Mouse (Mus musculus) liver, embryonic 13.5 days (tissue): ENCODE data around the gene Asic4. TPM values are rescaled to one million over a fixed set of nuclear protein-coding genes. Genes with fewer than 3 reads are reported as not detected.

Experiments
- ATAC-seq: fragments of 200-750 bp; cut with Nextera tagmentation; 2 replicates; pipeline ENCODE4 v1.8.0; 2017; ENCODE audit warnings: low read depth, mild to moderate bottlenecking, moderate number of reproducible peaks, moderate library complexity
- DNase-seq: peaks from one replicate; pipeline ENCODE4 v3.0.0; 2022
- H3K27ac ChIP-seq: fragments of 300-500 bp; sonication (generic); 2 replicates; pipeline ENCODE4 v1.5.1; 2015; ENCODE audit warnings: moderate library complexity, mild to moderate bottlenecking, inconsistent platforms
- H3K27me3 ChIP-seq: fragments of 300-500 bp; sonication (generic); 2 replicates; pipeline ENCODE4 v1.6.1; 2015; ENCODE audit warnings: mild to moderate bottlenecking, inconsistent platforms
- H3K36me3 ChIP-seq: fragments of 300-500 bp; sonication (generic); 2 replicates; pipeline ENCODE4 v1.6.1; 2015; ENCODE audit warnings: mild to moderate bottlenecking, inconsistent platforms
- H3K4me1 ChIP-seq: fragments of 300-500 bp; sonication (generic); replicated peaks from 2 replicates; pipeline ENCODE4 v1.6.1; 2015; ENCODE audit warnings: inconsistent platforms
- H3K4me2 ChIP-seq: fragments of 300-500 bp; sonication (generic); 2 replicates; pipeline ENCODE4 v1.6.1; 2015; ENCODE audit warnings: inconsistent platforms, mild to moderate bottlenecking, moderate library complexity
- H3K4me3 ChIP-seq: fragments of 300-500 bp; sonication (generic); replicated peaks from 2 replicates; pipeline ENCODE4 v1.5.1; 2015; ENCODE audit warnings: mild to moderate bottlenecking, inconsistent platforms
- H3K9ac ChIP-seq: fragments of 300-500 bp; sonication (generic); 2 replicates; pipeline ENCODE4 v1.6.1; 2015; ENCODE audit warnings: mild to moderate bottlenecking, inconsistent platforms
- H3K9me3 ChIP-seq: fragments of 300-500 bp; sonication (generic); replicated peaks from 2 replicates; pipeline ENCODE4 v1.6.1; 2016; ENCODE audit warnings: inconsistent platforms
- WGBS: fragments of 180-500 bp; shearing (Covaris S2); methylation state at CpG from one replicate; pipeline ENCODE4 v1.1.7; 2015; ENCODE audit not compliant: insufficient replicate concordance; 5-methylcytosine and 5-hydroxymethylcytosine counted together
- polyA plus RNA-seq: library from polyadenylated mRNA; unstranded; fragments of >200 nt; fragmentation: Nextera tagmentation; extraction: Ambion mirVana; gene quantifications from 2 replicates; pipeline ENCODE4 v1.2.1, GENCODE M21; 2015

The Asic4 gene
- polyA plus RNA-seq, 1 experiment from 2014 or later: 0.25 TPM

DNA sequence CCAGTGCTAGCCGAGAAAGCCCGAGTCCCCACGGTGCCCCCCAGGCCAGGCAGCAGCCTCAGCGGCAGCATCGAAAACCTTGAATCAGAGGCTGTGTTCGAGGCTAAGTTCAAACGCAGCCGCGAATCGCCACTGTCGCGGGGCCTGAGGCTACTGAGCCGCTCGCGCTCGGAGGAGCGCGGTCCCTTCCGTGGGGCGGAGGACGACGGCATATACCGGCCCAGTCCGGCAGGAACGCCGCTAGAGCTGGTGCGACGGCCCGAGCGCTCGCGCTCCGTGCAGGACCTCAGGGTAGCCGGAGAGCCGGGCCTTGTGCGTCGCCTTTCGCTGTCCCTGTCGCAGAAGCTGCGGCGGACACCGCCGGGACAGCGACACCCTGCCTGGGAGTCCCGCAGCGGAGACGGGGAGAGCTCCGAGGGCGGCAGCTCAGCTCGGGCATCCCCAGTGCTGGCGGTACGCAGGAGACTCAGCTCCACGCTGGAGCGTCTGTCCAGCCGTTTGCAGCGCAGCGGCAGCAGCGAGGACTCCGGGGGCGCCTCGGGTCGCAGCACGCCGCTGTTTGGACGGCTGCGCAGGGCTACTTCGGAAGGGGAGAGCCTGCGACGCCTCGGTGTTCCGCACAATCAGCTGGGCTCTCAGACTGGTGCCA, 27.3 kb upstream of the Asic4 start:
- DNase-seq (no peak), ATAC-seq (0 out of 2 replicates have a peak, but pooled peaks have one; percentile 32)
- Histone ChIP-seq H3K9ac (no peak overlapping the region), H3K36me3 (no peaks in the 10 kb centered on the region), H3K9me3 (no peaks in the 10 kb centered on the region), H3K27ac (no peak overlapping the region), H3K4me3 (peak overlapping the region; percentile 32), H3K4me1 (peaks cover 25% of the 10 kb centered on the region; the same call in 1 of the 2 replicates), H3K4me2 (peak overlapping the region; percentile 52), H3K27me3 (peaks cover 78% of the 10 kb centered on the region)
- 2% methylated on average over 71 of the region's 71 CpGs for WGBS

DNA sequence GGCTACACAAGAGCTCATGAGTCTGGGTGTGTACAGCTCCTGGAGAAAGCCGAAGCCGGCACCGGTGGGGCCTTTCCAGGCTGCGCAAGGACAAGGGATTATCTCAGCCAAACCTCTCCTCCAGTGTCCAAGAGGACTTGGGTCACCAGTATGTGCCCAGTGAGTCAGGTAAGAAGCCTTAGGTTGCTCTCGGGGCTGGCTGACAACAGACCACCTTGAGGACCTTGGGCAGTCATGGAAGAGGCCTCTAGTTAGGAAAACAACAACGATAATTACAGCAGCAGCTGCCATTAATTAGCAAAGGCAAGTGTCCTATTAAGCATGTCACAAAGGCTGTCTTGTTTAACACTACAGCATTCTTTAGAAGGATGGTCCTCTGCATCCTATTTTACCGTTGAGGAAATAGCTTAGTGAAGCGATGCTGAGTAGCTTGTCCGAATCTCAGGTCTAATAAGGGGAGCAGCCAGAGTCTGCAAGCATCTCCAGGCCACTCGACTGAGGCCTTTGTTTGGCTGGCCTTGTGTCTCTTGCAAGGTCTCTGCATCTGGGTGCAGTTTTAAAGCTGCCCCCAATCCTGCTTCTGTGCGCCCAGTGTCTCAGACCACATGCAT, 26.4 kb upstream of the Asic4 start:
- H3K4me1 ChIP-seq: peaks cover 25% of the 10 kb centered on the region; the same call in 1 of the 2 replicates

DNA sequence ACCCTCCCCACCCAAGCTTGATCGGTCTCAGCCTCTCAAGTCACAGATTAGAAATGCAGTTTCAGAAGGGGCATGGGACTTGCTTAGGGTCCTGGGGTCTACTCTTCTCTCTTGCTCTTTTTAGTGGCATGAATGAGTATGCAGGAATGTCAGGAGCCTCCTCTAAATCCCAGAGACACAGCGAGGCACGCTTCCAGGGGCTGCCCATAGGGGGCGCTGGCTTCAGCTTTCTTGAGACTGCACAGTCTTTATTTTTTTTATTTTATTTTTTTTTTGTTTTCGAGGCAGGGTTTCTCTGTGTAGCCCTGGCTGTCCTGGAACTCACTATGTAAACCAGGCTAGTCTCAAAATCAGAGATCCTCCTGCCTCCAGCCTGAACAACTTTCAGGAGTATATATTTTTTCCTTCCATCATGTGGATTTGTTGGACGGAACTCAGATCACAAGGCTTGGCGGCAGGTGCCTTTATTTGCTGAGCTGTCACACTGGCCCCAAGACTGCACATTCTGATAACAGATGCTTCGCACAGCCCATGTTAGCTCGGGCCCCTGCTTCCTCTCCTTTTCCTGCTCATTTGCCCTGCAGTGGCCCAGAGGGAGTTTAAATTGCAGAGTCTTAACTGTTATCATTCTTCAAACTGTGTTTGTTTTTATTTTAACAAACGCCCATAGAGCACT, 24.3 kb upstream of the Asic4 start:
- no peak overlapping the region for H3K4me2 ChIP-seq
- no peaks in the 10 kb centered on the region for H3K9me3 ChIP-seq
- peak; percentile 36 for DNase-seq
- H3K27ac ChIP-seq: no peak overlapping the region
- no peak overlapping the region for H3K4me3 ChIP-seq
- no peak for ATAC-seq
- H3K4me1 ChIP-seq: peaks cover 25% of the 10 kb centered on the region; the same call in 1 of the 2 replicates
- WGBS: 11% methylated on average over 10 of the region's 10 CpGs
- H3K27me3 ChIP-seq: peaks cover 75% of the 10 kb centered on the region
- no peaks in the 10 kb centered on the region for H3K36me3 ChIP-seq
- no peak overlapping the region for H3K9ac ChIP-seq

More for the DNA sequence above, 26.4 kb upstream of the Asic4 start:
- H3K9ac ChIP-seq: no peak overlapping the region
- no peak overlapping the region for H3K4me3 ChIP-seq
- WGBS: 64% methylated on average over 11 of the region's 11 CpGs
- no peak overlapping the region for H3K27ac ChIP-seq
- no peaks in the 10 kb centered on the region for H3K36me3 ChIP-seq
- no peak for ATAC-seq
- no peak for DNase-seq
- no peak overlapping the region for H3K4me2 ChIP-seq
- H3K27me3 ChIP-seq: peaks cover 77% of the 10 kb centered on the region
- no peaks in the 10 kb centered on the region for H3K9me3 ChIP-seq

DNA sequence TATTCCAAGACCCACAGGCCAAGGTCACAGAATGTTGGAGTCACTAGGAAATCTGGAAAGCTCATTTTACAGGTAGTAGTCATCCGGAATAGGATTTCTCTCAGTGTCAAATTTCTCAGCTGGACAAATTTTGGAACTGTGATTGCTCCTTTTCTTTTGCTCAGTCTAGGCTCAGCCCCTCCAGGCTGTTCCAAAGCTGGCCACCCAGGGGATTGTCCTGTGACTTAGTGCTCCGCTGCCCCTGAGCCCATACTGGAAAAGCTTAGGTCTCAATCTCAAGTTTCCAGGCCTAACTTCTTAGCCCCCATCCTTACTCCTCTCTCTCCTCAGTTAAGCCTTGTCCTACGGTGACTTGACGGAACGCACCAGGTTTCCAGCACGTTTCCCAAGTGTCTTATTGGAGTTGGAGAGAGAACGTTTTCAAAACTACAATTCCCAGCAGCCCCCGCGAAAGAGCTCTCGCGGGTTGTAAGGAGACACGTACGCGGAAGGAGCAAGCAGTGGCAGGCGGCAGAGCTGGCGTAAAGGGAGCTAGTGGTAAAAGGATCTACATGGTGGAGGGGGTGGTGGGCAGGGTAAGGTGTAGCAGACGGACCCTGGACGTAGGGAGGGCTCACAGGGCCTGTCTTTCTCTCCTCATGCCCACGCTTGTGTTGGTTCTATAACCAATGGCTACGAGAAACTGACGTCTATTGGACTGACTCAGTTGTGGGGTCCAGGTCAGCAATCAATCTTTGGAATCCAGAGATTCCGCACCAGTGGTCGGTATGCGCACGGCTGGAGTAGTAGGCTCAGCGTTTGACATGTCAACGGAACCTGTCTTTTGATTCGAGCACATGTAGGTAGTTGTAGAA, 14.5 kb upstream of the Asic4 start, which contains the start of gene Gmppa:
Gene Gmppa (plus strand): TSS at position 456 of the 854 bp plus-strand sequence.
- H3K4me1 ChIP-seq: peaks cover 20% of the 10 kb centered on the region
- peak within 1 kb of the TSS; percentile 50 for H3K27ac ChIP-seq
- H3K36me3 ChIP-seq: peaks cover 9% of the 10 kb centered on the region
- ATAC-seq: peak; percentile 79
- H3K9me3 ChIP-seq: no peaks in the 10 kb centered on the region
- peak within 1 kb of the TSS; percentile 70 for H3K4me3 ChIP-seq
- H3K9ac ChIP-seq: peak within 1 kb of the TSS; percentile 77
- peaks cover 27% of the 10 kb centered on the region for H3K27me3 ChIP-seq
- peak within 1 kb of the TSS; percentile 75 for H3K4me2 ChIP-seq
- peak; percentile 62 for DNase-seq
- WGBS: 7% methylated on average over 28 of the region's 28 CpGs

DNA sequence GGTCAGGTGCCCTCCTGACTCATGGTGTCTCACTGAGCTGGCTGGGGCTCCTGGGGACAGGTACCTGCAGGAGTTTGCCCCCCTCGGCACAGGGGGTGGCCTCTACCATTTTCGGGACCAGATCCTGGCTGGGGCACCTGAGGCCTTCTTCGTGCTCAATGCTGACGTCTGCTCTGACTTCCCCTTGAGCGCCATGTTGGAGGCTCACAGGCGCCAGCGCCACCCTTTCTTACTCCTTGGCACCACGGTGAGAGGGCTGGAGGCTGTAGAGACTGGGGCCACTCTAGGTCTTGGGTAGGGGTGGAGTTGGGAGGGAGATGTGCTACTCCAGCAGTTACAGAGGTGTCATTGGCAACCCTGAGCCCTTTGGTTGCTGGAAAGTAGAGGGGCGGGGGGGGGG, 11.5 kb upstream of the Asic4 start:
- H3K9ac ChIP-seq: no peak overlapping the region
- no peak overlapping the region for H3K4me2 ChIP-seq
- no peak overlapping the region for H3K27ac ChIP-seq
- H3K27me3 ChIP-seq: no peaks in the 10 kb centered on the region
- ATAC-seq (no peak), DNase-seq (no peak)
- no peaks in the 10 kb centered on the region for H3K9me3 ChIP-seq
- H3K36me3 ChIP-seq: peaks cover 16% of the 10 kb centered on the region
- 78% methylated on average over 8 of the region's 9 CpGs for WGBS
- peaks cover 26% of the 10 kb centered on the region for H3K4me1 ChIP-seq
- H3K4me3 ChIP-seq: no peak overlapping the region

DNA sequence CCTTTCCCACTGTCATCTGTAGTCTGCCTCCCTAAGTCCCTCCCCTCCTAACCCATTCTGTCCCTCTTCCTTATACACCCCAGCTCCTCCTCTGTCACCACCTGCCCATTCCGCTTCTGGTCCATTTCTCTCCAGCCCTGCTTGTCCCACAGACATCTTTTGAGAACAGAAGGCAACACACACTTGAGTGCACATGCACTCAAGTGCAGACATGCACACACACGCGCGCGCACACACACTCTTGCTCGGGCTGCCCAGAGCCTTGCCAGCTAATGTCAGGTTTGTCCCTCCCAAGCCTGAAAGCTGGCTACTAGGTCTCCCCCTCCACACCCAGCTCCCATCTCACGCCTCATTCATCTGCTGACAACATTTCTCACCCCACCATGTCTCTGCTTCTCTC, 9.6 kb upstream of the Asic4 start:
- Histone ChIP-seq H3K4me3 (no peak overlapping the region), H3K27ac (no peak overlapping the region), H3K4me1 (peaks cover 40% of the 10 kb centered on the region), H3K36me3 (peaks cover 16% of the 10 kb centered on the region), H3K4me2 (no peak overlapping the region), H3K27me3 (peaks cover 11% of the 10 kb centered on the region; the same call in 1 of the 2 replicates), H3K9ac (no peak overlapping the region), H3K9me3 (no peaks in the 10 kb centered on the region)
- DNase-seq (no peak), ATAC-seq (no peak)
- 87% methylated on average over 7 of the region's 7 CpGs for WGBS

DNA sequence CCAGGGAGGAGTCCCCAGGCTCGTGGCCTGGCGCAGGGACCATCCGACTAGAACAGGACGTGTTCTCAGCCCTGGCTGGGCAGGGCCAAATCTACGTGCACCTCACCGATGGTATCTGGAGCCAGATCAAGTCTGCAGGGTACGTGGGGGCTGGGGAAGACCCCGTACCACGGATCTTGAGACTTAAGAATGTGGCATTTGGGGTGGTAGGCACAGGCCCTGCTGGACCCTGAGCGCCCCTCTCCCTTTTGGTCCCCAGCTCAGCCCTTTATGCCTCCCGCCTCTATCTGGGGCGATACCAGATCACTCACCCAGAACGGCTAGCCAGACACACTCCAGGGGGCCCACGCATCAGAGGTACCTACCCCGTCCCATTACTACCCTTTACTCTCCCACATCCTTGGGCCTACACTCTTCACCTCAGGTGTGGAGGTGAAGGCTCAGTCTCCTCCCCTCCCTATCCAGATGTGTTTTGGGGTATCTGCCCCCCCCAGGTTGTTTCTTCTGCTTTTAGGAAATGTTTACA, 8.7 kb upstream of the Asic4 start:
- H3K9ac ChIP-seq: no peak overlapping the region
- DNase-seq (no peak), ATAC-seq (no peak)
- no peak overlapping the region for H3K4me2 ChIP-seq
- peaks cover 43% of the 10 kb centered on the region for H3K4me1 ChIP-seq
- H3K4me3 ChIP-seq: no peak overlapping the region
- H3K27me3 ChIP-seq: peaks cover 18% of the 10 kb centered on the region
- 81% methylated on average over 15 of the region's 15 CpGs for WGBS
- no peaks in the 10 kb centered on the region for H3K9me3 ChIP-seq
- peaks cover 16% of the 10 kb centered on the region for H3K36me3 ChIP-seq
- no peak overlapping the region for H3K27ac ChIP-seq

DNA sequence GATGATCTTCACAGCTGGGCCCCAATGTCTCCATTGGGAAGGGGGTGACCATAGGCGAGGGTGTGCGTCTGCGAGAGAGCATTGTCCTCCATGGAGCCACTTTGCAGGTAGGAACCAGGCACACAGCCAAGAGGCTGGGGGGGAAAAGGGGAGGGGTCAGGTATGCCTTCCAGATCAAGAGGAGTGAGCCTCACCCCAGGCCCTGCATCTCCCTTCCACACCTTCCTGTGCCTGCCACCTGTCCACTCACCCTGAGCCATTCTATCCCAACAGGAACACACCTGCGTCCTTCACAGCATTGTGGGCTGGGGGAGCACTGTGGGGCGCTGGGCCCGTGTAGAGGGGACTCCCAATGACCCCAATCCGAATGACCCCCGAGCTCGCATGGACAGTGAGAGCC, 8.1 kb upstream of the Asic4 start:
- WGBS: 75% methylated on average over 9 of the region's 9 CpGs
- Histone ChIP-seq H3K9me3 (no peaks in the 10 kb centered on the region), H3K4me1 (peaks cover 43% of the 10 kb centered on the region), H3K4me2 (no peak overlapping the region), H3K27ac (no peak overlapping the region), H3K4me3 (no peak overlapping the region), H3K27me3 (peaks cover 25% of the 10 kb centered on the region), H3K9ac (no peak overlapping the region), H3K36me3 (peaks cover 16% of the 10 kb centered on the region)
- ATAC-seq: no peak
- no peak for DNase-seq

DNA sequence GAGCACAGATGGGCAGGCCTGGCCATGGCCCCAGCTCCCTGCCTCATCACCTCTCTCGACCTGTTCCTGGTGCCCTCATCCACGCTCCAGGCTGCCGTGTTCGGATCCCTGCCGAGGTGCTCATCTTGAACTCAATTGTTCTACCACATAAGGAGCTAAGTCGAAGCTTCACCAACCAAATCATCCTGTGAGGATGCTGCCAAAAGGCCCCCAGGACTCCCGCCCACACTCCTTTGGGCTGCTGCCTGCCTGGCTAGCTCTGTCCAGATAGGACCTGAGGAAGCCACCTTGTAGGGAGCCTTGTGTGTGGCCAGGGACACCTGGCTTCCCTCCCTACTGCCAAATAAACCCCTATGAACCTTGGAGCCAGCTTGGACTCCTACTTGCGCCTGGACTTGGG, 7.4 kb upstream of the Asic4 start:
- no peak overlapping the region for H3K4me2 ChIP-seq
- ATAC-seq (no peak), DNase-seq (no peak)
- H3K4me3 ChIP-seq: no peak overlapping the region
- no peaks in the 10 kb centered on the region for H3K9me3 ChIP-seq
- H3K9ac ChIP-seq: no peak overlapping the region
- peaks cover 16% of the 10 kb centered on the region for H3K36me3 ChIP-seq
- peaks cover 31% of the 10 kb centered on the region for H3K27me3 ChIP-seq
- 68% methylated on average over 8 of the region's 8 CpGs for WGBS
- H3K4me1 ChIP-seq: peaks cover 45% of the 10 kb centered on the region
- no peak overlapping the region for H3K27ac ChIP-seq

DNA sequence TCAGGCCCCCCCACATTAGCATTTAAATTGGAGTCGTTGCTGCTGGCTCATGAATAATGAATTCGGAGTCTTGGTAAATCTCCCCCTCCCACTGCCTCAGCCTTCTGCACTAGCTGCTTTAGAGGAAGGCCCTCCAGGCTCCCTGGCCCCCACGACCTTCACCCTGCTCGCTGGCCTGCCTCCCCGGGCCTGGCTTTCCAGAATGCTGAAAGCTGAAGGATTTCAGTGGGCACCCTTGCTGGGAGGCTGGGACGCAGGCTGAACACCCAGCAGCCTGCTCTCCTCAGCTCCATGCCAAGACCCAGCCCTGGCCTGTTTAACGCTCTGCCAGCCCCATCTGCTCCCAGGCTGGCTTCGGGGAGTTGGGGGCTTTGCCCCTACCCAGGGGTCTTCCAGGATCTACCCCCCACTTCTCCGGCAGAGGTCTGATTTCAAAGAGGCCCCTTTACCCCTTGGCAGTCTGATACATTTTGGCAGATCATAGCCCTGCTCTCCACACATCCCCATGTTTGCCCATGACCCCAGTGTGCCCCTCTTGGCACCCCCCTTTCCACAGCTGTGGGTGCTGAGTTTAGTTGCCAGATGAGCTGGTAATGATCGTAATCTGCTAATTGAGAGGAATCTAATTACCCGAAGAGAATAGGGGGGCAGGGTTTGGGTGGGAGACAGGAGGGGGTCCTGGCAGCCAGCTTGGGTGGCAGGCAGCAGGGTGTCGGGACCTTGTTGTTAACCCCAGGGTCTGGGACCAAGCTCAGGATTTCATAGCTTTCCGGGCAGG, 6.8 kb upstream of the Asic4 start:
- Histone ChIP-seq H3K9me3 (no peaks in the 10 kb centered on the region), H3K4me1 (peaks cover 51% of the 10 kb centered on the region), H3K4me2 (no peak overlapping the region), H3K27me3 (peaks cover 37% of the 10 kb centered on the region), H3K36me3 (peaks cover 16% of the 10 kb centered on the region), H3K27ac (no peak overlapping the region), H3K4me3 (no peak overlapping the region), H3K9ac (no peak overlapping the region)
- DNase-seq (no peak), ATAC-seq (no peak)
- WGBS: 57% methylated on average over 13 of the region's 13 CpGs
